Mouse (Mus musculus) lung, postnatal 0 days (tissue): ENCODE results near the gene Scimp.

Experiments used
- CTCF ChIP-seq: IDR thresholded peaks from 2 replicates; pipeline ENCODE4 v1.5.1; 2016; ENCODE audit warnings: antibody characterized with exemption, mild to moderate bottlenecking
- EP300 ChIP-seq: IDR thresholded peaks from 2 replicates; pipeline ENCODE4 v1.6.1; 2016; ENCODE audit warnings: antibody characterized with exemption, mild to moderate bottlenecking, control low read depth

- no peak for TF ChIP-seq CTCF
- no peak for TF ChIP-seq EP300
Measured at GRCm38 (mm10) chr11:70745636-70746035, 66.8 kb downstream of the Scimp start.
